Mouse (Mus musculus): ENCODE data around the gene Tmem184b. TPM values are rescaled to one million over a fixed set of nuclear protein-coding genes. Genes with fewer than 3 reads are reported as not detected.
A peak's percentile ranks its signal among the peaks of the same experiment; 100 is the strongest.

Tmem184b gene
- total and polyA plus RNA-seq, 3 experiments, result 7.1 to 42.7 (median 21.1) TPM

DNA sequence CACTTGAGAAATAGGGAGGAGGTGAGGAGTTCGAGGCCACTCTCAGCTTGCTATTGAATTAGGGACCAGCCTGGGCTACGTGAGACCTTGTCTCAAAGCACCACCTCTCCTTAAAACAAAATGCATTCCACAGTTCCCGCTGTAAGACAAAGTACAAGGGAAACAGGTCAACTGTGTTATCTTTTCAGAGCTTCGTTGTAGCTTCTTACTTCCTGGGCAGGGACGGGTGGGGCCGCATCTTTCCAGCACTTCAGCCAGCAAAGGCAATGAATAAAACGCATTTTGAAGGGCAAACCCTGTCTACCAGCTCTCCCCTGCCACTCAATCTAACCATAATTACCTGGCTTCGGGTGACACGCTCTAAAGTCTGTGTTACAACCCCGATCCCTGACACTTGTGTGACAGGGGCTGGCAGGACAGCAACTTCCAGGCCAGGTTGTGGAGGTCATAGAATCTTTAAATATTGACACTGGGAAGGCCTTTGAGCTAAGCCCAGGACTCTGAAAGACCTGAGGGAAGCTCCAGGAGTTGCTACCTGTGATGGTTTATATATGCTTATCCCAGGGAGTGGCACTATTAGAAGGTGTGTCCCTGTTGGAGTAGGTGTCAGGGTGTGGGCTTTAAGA lies 13.2 kb upstream of the Tmem184b start:
- H3K27me3 ChIP-seq (replicated peaks), result no peaks in the 10 kb centered on the region
- DNase-seq (ENCODE audit: extremely low read depth), result no peak
- peaks cover 25 to 42% of the 10 kb centered on the region in 2 experiments for H3K4me1 ChIP-seq (ENCODE audit: control insufficient read depth in 1 of 2, insufficient read depth in 2 of 2)
- TF ChIP-seq JUND (conservative IDR thresholded peaks at IDR 0.05; ENCODE audit: low read depth, low read length), result no peak
- TF ChIP-seq MAFK (IDR thresholded peaks at IDR 0.05; ENCODE audit: insufficient replicate concordance, low read length), result no peak
- TF ChIP-seq NELFE (IDR thresholded peaks at IDR 0.05; ENCODE audit: low read depth, low read length), result no peak
- no peak for TF ChIP-seq ZKSCAN1 (IDR thresholded peaks at IDR 0.05; ENCODE audit: borderline replicate concordance, low read depth, low read length)
- no peak for TF ChIP-seq CHD2 (IDR thresholded peaks at IDR 0.05; ENCODE audit: low read length)
- no peak for TF ChIP-seq NRF1 (IDR thresholded peaks at IDR 0.05; ENCODE audit: low read depth, low read length)
- no peak for TF ChIP-seq GABPA (IDR thresholded peaks at IDR 0.05; ENCODE audit: insufficient replicate concordance, low read depth, low read length)
- TF ChIP-seq EP300 (IDR thresholded peaks at IDR 0.05; ENCODE audit: low read length), result no peak
- no peak for TF ChIP-seq TCF12 (IDR thresholded peaks at IDR 0.05; ENCODE audit: low read depth, low read length)
- no peak for TF ChIP-seq MAZ (IDR thresholded peaks at IDR 0.05; ENCODE audit: low read depth, low read length)
- TF ChIP-seq UBTF (IDR thresholded peaks at IDR 0.05; ENCODE audit: low read depth, low read length), result no peak
- TF ChIP-seq USF1 (IDR thresholded peaks at IDR 0.05; ENCODE audit: low read depth, low read length), result no peak
- no peak overlapping the region for H3K9ac ChIP-seq (ENCODE audit: insufficient read depth, low read depth)
- dilution Hi-C loops (cut with MboI; ENCODE audit: extremely low pct_ligation_motif_present, extremely low pct_unique_long_range_greater_than_20kb, low sequenced_read_pairs) (no loop called here), in situ Hi-C loops (cut with MboI; ENCODE audit: low pct_ligation_motif_present, low pct_unique_long_range_greater_than_20kb, low sequenced_read_pairs) (no loop called here)
- H3K4me3 ChIP-seq (replicated peaks in 1 of 3; ENCODE audit: low read depth in 2 of 3, low read length in 2 of 3, poor library complexity in 1 of 3), result no peak overlapping the region
- no peaks in the 10 kb centered on the region for H3K9me3 ChIP-seq (replicated peaks; ENCODE audit: low read length)
- H3K36me3 ChIP-seq (replicated peaks in 1 of 2; ENCODE audit: control insufficient read depth in 1 of 2, insufficient read depth in 1 of 2, low read length in 1 of 2), result peaks cover 8 to 25% of the 10 kb centered on the region in 2 experiments
- H3K4me2 ChIP-seq (ENCODE audit: insufficient read depth, low read depth, poor library complexity, severe bottlenecking), result no peak overlapping the region
- no peaks in the 10 kb centered on the region for H3K79me2 ChIP-seq (replicated peaks; ENCODE audit: control insufficient read depth, extremely low read depth, insufficient read depth, poor library complexity, severe bottlenecking)
- H3K27ac ChIP-seq (ENCODE audit: insufficient read depth, low read depth), result no peak overlapping the region

- H3K4me3 ChIP-seq (replicated peaks in 1 of 3; ENCODE audit: low read depth in 2 of 3, low read length in 2 of 3, poor library complexity in 1 of 3), result peak overlapping the region in 1 of 3 experiments; percentile 39
- H3K79me2 ChIP-seq (replicated peaks; ENCODE audit: control insufficient read depth, extremely low read depth, insufficient read depth, poor library complexity, severe bottlenecking), result no peaks in the 10 kb centered on the region
- H3K9ac ChIP-seq (ENCODE audit: insufficient read depth, low read depth), result no peak overlapping the region
- no peaks in the 10 kb centered on the region for H3K27me3 ChIP-seq (replicated peaks)
- in situ Hi-C loops (cut with MboI; ENCODE audit: low pct_ligation_motif_present, low pct_unique_long_range_greater_than_20kb, low sequenced_read_pairs) (no loop called here), dilution Hi-C loops (cut with MboI; ENCODE audit: extremely low pct_ligation_motif_present, extremely low pct_unique_long_range_greater_than_20kb, low sequenced_read_pairs) (no loop called here)
- H3K4me1 ChIP-seq (ENCODE audit: control insufficient read depth in 1 of 2, insufficient read depth in 2 of 2), result peaks cover 25 to 40% of the 10 kb centered on the region in 2 experiments
- peaks cover 0 to 15% of the 10 kb centered on the region in 2 experiments for H3K36me3 ChIP-seq (replicated peaks in 1 of 2; ENCODE audit: control insufficient read depth in 1 of 2, insufficient read depth in 1 of 2, low read length in 1 of 2)
- DNase-seq (ENCODE audit: extremely low read depth), result peak; percentile 63
- no peak overlapping the region for H3K27ac ChIP-seq (ENCODE audit: insufficient read depth, low read depth)
- TF ChIP-seq POLR2A (IDR thresholded peaks at IDR 0.05; ENCODE audit: low read depth, low read length) (peak; percentile 44; the same call in 1 of the 2 replicates), UBTF (IDR thresholded peaks at IDR 0.05; ENCODE audit: low read depth, low read length) (no peak), SIN3A (IDR thresholded peaks at IDR 0.05; ENCODE audit: low read length) (no peak), MYC (IDR thresholded peaks at IDR 0.05; ENCODE audit: low read depth, low read length) (0 out of 2 replicates have a peak, but pooled peaks have one; percentile 32), KAT2A (IDR thresholded peaks at IDR 0.05; ENCODE audit: insufficient replicate concordance, low read length) (no peak), ELF1 (IDR thresholded peaks at IDR 0.05; ENCODE audit: low read depth, low read length) (peak; percentile 73; the same call in 1 of the 2 replicates), ZKSCAN1 (IDR thresholded peaks at IDR 0.05; ENCODE audit: borderline replicate concordance, low read depth, low read length) (no peak), NELFE (IDR thresholded peaks at IDR 0.05; ENCODE audit: low read depth, low read length) (no peak), BHLHE40 (IDR thresholded peaks at IDR 0.05; ENCODE audit: low read depth, low read length) (0 out of 2 replicates have a peak, but pooled peaks have one; percentile 38), TBP (conservative IDR thresholded peaks at IDR 0.05; ENCODE audit: low read depth, low read length) (no peak)
- peak overlapping the region; percentile 3; the same call in 1 of the 2 replicates for H3K4me2 ChIP-seq (ENCODE audit: insufficient read depth, low read depth, poor library complexity, severe bottlenecking)
- no peaks in the 10 kb centered on the region for H3K9me3 ChIP-seq (replicated peaks; ENCODE audit: low read length)
These were observed 11.1 kb upstream of the Tmem184b start for GRCm38 (mm10) chr15:79414513-79414912.
